Mouse (Mus musculus) mesoderm, embryonic 11.5 days (tissue): ENCODE results near the gene Gm17416.

Experiments used
- DNase-seq: peaks from one replicate; pipeline ENCODE4 v3.0.0-alpha.2; 2012; ENCODE audit warnings: low read depth, low spot score

Gene Gm17416

DNA sequence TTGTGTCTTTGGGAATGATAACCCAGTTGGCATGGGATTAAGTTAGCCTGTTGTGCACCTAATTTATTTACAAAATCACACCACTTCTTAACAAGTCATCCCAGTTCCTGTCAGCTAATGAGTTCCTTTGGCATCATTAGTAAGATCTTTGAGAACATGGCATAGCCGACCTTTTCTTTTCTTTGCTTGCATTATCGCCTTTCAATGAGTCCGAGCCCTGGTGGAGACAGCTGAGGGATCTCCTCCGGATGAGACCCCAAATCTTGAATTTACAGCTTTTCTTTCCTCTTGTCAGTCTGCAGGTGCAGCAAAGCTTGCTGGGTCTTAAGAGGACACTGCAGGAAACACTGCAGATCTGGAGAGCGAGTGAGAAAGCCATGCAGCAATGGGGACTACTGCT lies at the start of gene Gm17416:
TSS of gene Gm17416 (plus strand) at position 301 of the 400 bp plus-strand sequence.
- no peak for DNase-seq

DNA sequence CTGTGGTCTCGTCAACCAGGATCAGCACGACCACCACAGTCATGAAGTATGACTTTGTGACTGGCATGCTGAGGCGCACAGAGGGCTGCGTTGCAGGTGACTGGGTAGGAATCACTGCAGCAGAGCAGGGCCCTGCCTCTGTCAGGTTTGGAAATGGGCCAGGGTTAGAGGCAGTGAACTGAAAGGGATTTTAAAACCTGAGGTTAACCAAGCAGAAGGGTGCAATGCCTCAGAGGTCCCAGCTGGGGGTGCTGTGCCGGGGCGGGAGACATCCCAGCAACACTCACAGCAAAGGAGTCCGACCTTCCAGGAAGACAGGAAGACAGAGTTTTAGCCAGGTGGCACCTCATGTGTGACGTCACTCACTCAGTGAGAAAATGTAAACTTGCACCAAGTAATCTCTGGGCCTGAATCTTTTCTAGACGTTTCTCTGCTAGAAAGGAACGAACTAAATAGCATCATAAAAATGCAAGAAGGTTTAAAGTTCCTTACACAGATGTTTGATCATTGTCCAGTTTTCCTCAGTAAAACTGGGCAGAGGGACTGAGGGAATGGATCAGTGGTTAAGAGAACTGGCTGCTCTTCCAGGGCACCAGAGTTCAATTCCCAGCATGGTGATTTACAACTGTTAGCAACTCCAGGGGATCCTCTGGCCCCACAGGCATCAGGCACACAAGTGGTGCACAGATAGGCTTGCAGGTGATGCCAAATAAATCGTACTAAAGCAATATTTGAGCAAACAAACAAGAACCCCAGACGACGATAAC lies 29.0 kb upstream of the Gm17416 start, which contains the start of gene Defb29:
TSS of gene Defb29 (minus strand) at position 155 of the 767 bp plus-strand sequence.
- DNase-seq = no peak

DNA sequence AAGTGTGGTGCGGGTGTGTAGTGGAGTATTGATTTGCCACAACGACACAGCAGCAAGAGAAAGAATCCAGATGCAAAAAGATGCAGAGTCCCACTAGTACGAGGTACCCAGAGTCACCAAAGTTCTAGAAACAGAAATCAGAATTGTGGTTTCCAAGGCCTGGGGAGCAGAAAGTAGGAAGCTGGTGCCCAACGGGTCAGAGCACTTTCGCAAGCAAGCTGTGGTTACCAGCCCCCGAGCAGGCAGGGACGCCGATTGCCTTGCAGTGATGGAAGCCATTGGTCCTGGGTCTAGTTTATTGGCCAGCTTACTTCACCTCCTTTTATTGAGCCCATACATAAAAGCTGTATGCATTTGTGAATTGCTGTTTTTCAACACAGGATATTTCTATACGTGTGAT lies 27.2 kb upstream of the Gm17416 start:
- no peak for DNase-seq

DNA sequence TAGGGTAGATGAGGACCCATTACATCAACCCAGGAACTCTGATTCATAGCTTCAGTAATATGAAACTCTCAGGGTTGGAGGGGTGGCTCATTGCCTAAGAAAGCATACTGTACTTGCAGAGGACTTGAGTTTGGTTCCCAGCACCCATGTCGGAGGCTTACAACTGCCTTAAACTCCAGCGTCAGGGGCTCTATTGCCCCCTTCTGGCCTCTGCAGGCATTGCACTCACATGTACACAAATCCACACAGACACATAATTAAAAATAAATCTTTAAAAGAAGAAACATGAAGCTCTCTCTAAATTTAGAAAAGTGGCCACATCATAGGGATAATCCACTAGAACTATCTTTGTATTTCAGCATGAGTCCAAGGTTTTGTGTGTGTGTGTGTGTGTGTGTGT lies 26.2 kb upstream of the Gm17416 start:
- no peak for DNase-seq

DNA sequence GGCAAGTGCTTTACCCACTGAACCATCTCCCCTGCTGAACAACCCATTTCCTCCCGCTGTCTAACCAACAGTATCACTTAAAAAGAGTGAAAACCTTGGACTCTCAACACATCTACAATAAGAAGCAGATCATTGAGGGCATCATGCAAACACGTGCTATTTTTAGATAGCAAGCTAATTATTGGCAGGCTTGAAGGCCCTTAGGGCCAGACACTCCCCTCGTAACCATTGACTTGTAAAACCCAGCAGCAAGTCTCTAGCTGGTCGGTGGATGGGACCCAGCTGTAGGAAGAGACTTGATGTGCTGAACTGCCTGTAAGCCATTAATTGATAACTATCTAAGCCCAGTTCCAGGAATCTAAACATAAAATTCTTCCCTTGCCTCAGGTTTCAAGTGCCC lies 25.7 kb upstream of the Gm17416 start:
- DNase-seq = no peak

DNA sequence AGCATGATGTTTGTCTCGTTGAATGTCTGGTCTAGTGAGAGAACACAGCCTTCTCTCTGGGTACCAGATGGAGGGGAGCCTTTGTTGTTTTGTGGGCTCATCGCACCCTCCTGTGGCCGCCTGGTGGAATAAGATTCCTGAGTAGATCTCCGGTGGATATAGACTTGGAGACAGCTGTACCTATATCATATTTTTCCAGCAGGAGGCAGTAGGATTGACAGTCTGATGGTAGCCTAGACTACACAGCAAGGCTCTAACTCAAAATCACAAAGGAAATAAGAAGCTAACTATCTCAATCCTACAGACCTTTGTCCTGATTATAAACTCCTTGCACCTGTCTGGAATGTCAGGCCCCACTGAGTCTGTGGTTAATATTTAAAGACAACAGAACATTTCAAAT lies 24.4 kb upstream of the Gm17416 start:
- DNase-seq = peak; percentile 49

DNA sequence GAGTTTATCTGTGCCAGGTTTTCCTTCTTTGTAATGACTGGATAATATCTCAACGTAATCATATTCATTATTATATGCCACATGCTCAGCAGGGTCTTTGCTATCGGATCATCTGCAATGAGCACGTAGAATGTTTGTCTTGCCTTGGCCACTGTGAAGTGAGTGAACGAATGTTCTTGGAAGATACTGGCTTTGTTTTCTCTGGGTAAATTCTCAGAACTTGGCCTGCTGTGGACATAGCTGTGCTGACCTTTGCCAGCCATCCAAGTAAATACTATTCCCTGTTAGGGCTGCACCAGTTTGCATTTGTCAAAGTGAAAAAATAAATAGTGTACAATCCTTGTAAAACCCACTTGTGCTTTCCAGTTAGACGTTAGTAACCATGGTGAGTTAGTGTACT lies 21.0 kb upstream of the Gm17416 start:
- DNase-seq = no peak

DNA sequence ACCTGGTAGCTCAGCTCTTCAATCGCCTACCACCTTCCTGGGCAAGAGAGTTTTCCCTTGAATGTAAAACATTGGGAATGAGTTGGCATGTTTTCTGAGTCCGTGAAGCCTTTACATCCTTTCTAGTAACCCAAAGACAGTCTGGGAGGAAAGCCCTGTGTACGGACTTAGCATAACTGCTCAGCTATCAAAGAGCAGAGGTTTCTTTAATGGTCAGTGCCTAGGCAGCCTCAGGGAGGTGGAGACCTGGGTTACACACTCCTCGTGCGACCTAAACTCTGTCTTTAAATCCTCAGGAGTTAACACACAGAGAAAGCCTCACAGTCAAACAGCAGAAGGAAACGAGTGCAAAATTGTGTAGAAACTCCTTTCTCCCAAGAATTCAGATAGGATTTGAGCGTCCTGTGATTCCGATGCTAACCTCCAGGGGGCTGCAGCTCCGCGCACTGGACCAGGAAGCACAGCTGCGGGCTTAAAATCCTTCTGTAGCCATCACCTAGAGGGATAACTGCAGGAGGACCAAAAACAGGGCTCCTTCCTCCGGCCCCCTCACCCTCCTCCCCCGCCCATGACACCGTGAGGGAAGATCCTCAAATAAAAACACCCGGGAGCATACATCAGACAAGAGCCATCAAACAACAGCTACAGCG lies 15.2 kb upstream of the Gm17416 start:
- peak; percentile 75 for DNase-seq

DNA sequence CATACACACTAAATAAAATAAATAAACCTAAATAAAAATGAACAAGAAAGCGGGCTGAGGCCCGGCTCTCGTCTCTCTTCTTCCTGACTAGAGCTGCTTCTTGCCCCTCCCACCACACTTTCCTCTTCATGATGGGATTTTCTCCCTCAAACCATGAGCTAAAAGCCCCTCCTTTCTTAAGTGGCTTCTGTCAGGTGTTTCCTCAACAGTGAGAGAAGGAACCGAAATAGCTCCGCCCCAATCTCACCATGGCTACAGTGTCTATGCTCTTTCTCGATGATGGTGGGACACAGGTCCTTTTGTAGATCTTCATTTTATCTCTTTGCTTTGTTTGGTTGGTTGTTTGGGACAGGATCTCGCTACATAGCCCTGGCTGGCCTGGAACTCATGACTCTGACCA lies 12.5 kb upstream of the Gm17416 start:
- DNase-seq = no peak

DNA sequence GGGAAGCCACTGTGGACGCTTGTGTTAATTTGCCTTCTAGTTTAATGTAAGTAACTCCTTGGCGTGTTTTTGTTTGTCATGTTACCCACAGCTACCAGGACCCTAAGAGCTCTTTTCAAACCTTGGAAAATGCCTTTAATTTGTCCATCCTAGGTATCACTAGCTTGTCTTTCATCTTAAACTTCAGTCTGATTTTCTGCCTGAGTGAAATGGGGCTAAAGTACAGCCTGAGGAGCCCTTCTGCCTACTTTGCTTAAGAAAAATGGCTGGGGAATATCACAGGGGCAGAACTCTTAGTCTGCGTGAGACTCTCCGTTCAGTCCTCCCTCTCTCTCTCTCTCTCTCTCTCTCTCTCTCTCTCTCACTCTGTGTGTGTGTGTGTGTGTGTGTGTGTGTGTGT lies 743 bp downstream of the Gm17416 start:
- no peak for DNase-seq

DNA sequence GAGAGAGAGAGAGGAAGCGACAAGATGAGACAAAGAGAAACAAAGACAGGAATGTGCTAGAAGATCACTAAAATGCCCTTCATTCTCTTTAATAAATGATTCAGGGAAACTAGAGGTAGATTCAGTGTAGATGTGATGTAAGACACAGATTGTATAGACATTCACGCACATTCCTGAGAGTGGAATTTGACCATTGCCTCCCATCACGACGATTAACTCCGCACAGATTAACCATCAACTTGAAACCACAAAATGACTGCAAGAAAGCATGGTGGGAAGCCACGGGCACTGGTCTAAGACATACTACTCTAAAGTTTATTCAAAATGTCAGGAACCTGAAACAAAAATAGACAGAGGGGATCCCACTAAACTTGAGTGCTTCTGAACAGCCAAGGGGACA lies 1.2 kb downstream of the Gm17416 start:
- no peak for DNase-seq

DNA sequence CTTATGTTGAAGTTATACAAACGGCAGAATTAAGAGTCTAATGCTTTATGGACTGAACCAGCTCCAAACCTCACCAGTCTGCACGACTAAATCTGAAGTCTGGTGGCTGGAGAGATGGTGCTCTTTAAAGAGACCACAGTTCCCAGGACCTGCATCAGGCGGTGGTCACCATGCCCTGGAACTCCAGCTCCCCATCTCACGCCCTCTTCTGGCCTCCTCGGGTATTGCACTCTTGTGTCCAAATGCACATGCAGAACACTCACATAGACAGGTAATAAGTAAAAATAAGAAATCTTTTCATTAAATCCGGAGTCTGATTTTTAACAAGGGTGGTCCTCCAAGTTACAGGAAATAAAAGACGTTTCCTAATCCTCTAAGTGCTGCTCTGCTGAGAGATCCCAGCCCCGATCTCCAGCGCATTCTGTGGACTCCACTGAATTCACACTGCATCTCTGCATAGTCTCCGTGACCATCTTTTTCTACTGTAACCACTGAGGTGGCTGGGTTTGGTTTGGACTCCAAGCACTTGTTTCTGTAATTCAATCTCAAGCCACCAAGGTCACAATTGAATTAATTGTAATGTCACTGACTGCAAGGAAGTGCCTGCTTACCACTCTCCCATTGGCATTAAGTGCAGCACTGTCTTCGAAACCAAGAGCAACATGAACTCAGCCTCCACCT lies 3.1 kb downstream of the Gm17416 start, which contains the start of gene Defb21:
TSS of gene Defb21 (plus strand) at position 631 of the 681 bp plus-strand sequence.
- DNase-seq = no peak

DNA sequence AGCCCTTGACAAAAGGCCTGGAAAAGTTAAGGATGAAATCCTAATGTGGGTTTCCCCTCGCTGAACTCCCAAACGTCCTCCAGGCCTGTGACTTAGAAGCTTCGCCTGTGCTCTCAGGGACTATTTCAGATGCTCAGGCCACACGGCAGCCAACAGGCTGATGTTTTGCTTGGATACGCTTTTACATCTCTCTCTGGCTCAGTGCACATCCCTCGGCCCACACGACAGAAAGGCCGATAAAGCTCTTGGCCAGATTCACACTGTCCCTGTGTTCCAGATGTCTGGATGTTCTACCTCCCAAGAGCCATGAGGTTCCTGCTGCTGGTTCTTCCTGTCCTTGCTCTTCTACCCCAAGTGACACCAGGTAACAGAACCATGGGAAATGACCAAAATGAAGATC lies 4.3 kb downstream of the Gm17416 start:
- DNase-seq = no peak

DNA sequence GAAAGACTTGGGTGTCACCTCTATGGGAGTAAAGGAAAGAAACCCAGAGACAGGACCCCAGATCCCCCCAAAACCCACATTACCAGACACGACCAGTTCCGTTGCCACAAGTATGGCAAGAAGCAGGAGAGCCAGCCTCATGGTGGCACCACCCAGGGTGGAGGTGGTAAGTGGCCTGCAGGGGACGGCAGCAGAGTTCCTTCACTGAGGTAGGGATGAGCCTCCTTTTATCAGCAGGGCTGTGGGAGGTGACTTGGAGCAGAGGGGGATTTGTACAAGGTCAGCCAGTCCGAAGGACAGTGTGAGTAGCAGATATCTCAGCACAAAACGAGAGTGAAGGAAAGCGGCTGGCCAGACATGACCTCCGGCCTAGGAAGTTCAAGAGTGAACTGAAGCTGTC lies 11.0 kb downstream of the Gm17416 start, which contains the start of gene Defb19:
TSS of gene Defb19 (minus strand) at position 206 of the 400 bp plus-strand sequence.
- DNase-seq = no peak

DNA sequence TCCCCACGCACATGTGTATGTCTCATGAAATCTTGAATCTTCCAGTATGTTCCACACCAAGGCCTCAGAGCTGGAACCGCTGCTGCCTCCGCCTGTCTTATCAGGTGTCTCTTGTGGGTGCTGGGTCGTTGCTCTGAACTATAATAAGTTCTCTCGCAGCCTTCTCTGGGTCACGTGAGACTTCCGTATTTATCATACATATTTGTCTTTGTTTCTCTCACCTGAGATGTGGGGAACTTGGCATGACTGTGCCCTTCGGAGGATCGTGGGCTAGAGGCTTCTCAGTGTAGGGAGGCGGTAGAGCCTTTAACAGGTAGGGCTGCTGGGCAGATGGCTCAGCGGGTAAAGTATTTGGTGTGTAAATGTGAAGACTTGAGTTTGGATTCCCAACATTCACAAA lies 11.5 kb downstream of the Gm17416 start:
- DNase-seq = no peak

DNA sequence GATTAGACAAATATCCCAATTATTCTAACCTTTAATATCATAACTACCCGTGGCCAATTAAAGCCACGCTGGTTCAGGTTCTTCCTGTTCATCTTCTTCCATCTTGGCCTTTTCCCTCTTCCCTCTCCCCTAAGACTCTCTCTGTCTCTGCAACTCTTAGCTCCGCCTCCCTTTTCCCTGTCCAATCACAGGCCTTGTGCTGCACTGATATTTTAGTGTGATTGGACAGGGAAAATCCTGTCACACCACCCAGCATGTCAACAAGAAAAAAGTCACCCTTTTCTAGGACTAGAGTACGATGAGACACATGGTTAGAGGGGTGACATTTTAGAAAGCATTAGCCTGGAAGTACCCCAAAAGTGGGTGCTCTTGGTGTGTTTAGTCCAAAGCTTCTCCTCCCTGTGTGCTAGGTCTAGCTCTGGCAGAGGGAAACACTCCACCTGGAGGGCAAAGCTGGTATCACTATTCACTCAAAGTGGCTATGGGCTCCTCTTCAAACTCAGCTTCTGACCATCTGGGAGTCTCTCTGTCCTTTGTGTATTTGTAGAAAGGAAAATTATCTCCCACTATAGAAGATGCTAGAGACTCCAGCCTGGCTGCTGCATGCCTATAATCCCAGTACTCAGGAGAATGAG lies 17.9 kb downstream of the Gm17416 start:
- peak; percentile 17 for DNase-seq

DNA sequence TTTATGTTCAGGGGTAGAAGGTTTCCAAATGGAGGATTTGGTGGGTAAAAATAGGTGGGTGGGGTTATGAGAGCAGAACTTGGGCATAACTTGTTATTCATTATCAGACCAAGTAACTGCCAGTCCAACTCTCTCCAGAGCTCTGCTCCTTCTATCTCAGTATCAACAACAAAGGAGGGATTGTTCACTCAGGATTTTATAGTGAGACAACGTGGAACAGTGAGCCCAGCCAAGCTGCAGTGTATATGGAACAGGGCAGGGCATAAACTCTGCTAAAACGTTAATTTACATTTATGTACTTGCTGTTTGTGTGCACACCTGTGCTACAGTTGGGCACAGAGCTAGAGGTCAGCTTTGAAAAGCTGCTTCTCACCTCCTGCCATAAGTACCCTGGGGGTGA lies 19.3 kb downstream of the Gm17416 start:
- no peak for DNase-seq

DNA sequence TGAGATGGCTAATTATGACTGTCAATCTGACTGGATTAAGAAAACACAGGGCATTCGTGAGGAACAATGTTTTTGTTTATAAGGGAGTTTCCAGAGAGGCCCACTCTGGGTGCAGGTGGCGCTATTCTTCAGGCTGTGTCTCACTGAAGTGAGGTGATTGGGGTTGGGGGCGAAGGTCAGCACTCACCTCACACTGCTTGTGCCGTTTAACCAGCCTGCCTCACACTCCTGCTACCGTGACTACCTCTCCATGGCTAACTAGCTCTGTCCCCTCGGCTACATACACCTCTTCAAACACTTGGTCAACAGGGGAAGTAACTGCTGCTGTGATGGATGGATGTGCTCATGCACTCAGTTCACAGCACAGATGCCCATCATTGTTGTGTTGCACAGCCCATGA lies 19.9 kb downstream of the Gm17416 start:
- no peak for DNase-seq

DNA sequence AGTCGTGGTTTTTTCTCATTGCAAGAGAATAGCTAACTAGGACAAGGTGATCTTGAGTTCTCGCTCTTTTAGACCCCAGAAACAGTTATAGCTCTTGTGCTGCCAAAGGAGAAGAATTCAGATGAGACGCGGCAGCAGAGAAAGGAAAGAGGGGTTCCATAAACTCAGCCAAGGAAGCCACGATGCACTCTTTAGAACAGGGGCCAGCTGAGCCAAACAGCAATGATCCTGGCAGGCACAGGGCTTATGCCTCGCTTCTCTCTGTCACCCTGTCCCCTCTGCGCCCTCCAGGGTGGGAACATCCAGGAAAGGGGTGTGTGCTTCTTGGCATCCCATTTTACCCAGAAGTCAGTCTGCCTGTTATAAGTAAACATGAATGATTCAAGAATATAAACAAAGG lies 30.2 kb downstream of the Gm17416 start, which contains the start of gene Defb45:
TSS of gene Defb45 (minus strand) at position 101 of the 400 bp plus-strand sequence.
- no peak for DNase-seq

DNA sequence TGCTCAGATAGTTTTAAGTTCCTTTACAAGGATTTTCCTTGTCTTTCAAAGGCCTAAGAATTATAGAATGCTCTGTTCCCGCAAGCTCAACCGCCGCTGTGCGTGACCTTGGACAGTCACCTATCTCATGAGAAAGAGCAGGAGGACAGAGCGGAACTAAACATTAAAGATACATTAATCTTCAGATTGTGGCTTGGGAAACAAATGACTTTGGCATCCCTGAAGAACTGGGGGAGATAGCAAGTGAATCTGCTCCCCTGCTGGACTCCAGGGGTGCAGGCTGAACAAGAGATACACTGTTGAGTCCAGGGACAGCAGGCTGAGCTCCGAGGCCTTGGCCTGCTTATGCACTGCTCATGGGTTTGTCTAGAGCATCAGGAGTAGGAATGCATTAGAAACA lies 30.9 kb downstream of the Gm17416 start:
- no peak for DNase-seq

DNA sequence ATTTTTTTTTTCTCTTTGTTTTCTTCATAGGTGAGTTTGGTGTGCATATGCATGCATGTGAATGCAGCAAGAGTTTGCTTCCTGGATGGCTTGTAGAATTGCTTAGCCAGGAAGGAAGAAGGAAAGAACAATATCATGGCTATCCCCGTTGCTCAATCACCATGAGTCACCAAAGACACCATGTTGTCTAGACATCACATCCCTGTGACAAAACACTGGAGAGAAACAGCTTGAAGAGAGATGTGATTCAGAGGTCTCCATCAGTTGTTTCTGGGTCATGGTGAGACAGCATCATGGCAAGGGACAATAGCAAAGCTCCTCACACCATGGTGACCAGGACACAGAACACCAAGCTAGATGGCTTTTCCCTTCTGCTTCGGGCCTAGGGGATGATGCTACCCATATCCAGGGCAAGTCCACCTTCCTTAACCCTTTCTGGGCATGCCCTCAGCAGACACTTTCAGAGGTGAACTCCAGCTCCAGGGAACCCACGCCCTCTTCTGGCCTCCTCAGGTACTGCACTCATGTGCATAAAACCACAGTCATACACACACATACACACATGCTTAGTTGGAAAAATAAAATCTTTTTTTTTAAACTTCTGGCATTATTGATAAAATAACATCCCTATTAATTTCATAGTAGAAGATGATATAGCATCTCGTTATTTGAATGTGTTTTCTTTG lies 32.3 kb downstream of the Gm17416 start:
- DNase-seq = no peak
